Comparison of ENCODE assay signal across 8 mouse cellular contexts in genomic region chr2:30470143-30470946, GRCm38 (mm10). TPM values are rescaled to one million over a fixed set of nuclear protein-coding genes. Genes with fewer than 3 reads are reported as not detected.
DNase-seq lines count a peak whose midpoint lies in the region; ATAC-seq and TF ChIP-seq lines count a peak whose summit lies in the region.

No protein-coding gene starts in this region.

- H3K4me1 ChIP-seq in embryonic facial prominence, embryonic 12.5 days, result peaks cover 35% of the 10 kb centered on the region
- peaks cover 8% of the 10 kb centered on the region; the same call in 1 of the 2 replicates for H3K4me1 ChIP-seq in kidney, adult 2 months (ENCODE audit: control insufficient read depth, insufficient read depth, low read length)
- H3K4me1 ChIP-seq in liver, embryonic 11.5 days (replicated peaks; ENCODE audit: control insufficient read depth, insufficient read depth, low read length), result peaks cover 16% of the 10 kb centered on the region

- H3K9me3 ChIP-seq in embryonic facial prominence, embryonic 12.5 days, result no peaks in the 10 kb centered on the region
- no peaks in the 10 kb centered on the region for H3K9me3 ChIP-seq in liver, embryonic 11.5 days (ENCODE audit: control insufficient read depth, low read length)

- ATAC-seq in embryonic facial prominence, embryonic 12.5 days (ENCODE audit: insufficient number of reproducible peaks, insufficient read depth, low FRiP score, low TSS enrichment), result no peak
- ATAC-seq in liver, embryonic 11.5 days (replicated peaks; ENCODE audit: low FRiP score), result no peak

- 0 out of 2 replicates have a peak, but pooled peaks have one; percentile 19 for TF ChIP-seq CTCF in kidney, adult 2 months (conservative IDR thresholded peaks at IDR 0.05; ENCODE audit: insufficient read depth, insufficient read length, low read depth, low read length)

- DNase-seq in B cell, adult 2 months, result peak; percentile 59 to 60
- peak; percentile 61 to 67 for DNase-seq in adrenal gland, adult 18-20 months (ENCODE audit: low spot score in 2 of 2)
- peak; percentile 84 for DNase-seq in heart, adult 9 months (ENCODE audit: low spot score in 2 of 2)
- DNase-seq in kidney, adult 2 months, result peak; percentile 83
- peak; percentile 58 for DNase-seq in liver, embryonic 11.5 days (ENCODE audit: low spot score)
- DNase-seq in neural tube, embryonic 10.5 days (ENCODE audit: extremely low spot score, low spot score), result peak; percentile 79
- peak; percentile 56 for DNase-seq in testis, postnatal 14 days (ENCODE audit: low spot score)

- peak overlapping the region; percentile 48 for H3K4me3 ChIP-seq in embryonic facial prominence, embryonic 12.5 days
- peak overlapping the region; percentile 54 for H3K4me3 ChIP-seq in kidney, adult 2 months (ENCODE audit: insufficient read depth, low read depth, low read length)
- H3K4me3 ChIP-seq in liver, embryonic 11.5 days (ENCODE audit: low read depth, low read length), result peak overlapping the region; percentile 44

- peak overlapping the region; percentile 98 for H3K27ac ChIP-seq in embryonic facial prominence, embryonic 12.5 days
- peak overlapping the region; percentile 89 for H3K27ac ChIP-seq in kidney, adult 2 months (ENCODE audit: insufficient read depth, low read depth, low read length)
- peak overlapping the region; percentile 25; the same call in 1 of the 2 replicates for H3K27ac ChIP-seq in liver, embryonic 11.5 days (ENCODE audit: low read depth, low read length)

- peak overlapping the region; percentile 73 for H3K9ac ChIP-seq in embryonic facial prominence, embryonic 12.5 days
- peak overlapping the region; percentile 55 for H3K9ac ChIP-seq in liver, embryonic 11.5 days (ENCODE audit: low read depth, low read length)

- H3K36me3 ChIP-seq in embryonic facial prominence, embryonic 12.5 days, result no peaks in the 10 kb centered on the region
- H3K36me3 ChIP-seq in kidney, adult 2 months (ENCODE audit: control insufficient read depth, insufficient read depth, low read length), result no peaks in the 10 kb centered on the region
- H3K36me3 ChIP-seq in liver, embryonic 11.5 days (ENCODE audit: control insufficient read depth, insufficient read depth, low read length), result no peaks in the 10 kb centered on the region

- H3K4me2 ChIP-seq in embryonic facial prominence, embryonic 12.5 days (replicated peaks), result peak overlapping the region; percentile 98
- H3K4me2 ChIP-seq in liver, embryonic 11.5 days, result peak overlapping the region; percentile 66

- no peak for TF ChIP-seq POLR2A in kidney, adult 2 months (IDR thresholded peaks at IDR 0.05; ENCODE audit: low read depth, low read length)

- under 1% methylated on average over 46 of the region's 46 CpGs for WGBS in embryonic facial prominence, embryonic 12.5 days
- WGBS in kidney, adult 2 months, result under 1% methylated on average over 46 of the region's 46 CpGs
- under 1% methylated on average over 46 of the region's 46 CpGs for WGBS in liver, embryonic 11.5 days

- no peaks in the 10 kb centered on the region for H3K27me3 ChIP-seq in embryonic facial prominence, embryonic 12.5 days
- no peaks in the 10 kb centered on the region for H3K27me3 ChIP-seq in kidney, adult 2 months (replicated peaks; ENCODE audit: control insufficient read depth, insufficient read depth, low read length)
- peaks cover 74% of the 10 kb centered on the region for H3K27me3 ChIP-seq in liver, embryonic 11.5 days (replicated peaks; ENCODE audit: control insufficient read depth, insufficient read depth, low read length)

RNA-seq across cellular contexts. Expression of gene Ier5l, which starts 3.7 kb away (rescaled TPM):
- total RNA-seq in adrenal gland, adult 18-20 months (2021), result 1 to 10 TPM; 3.1 to 5.1 TPM
- 4.2 and 4.5 TPM in 2 replicates for polyA plus RNA-seq in embryonic facial prominence, embryonic 12.5 days (2016; fragmentation: Nextera tagmentation; extraction: Ambion mirVana)
- 9.9 and 16.1 TPM in 2 replicates for polyA plus RNA-seq in kidney, adult 2 months (2012; rRNA removed)
- 1.2 TPM in 2 replicates for polyA plus RNA-seq in liver, embryonic 11.5 days (2014; fragmentation: Nextera tagmentation; extraction: Ambion mirVana)

RNA-seq across cellular contexts. Expression of gene Ptpa, which starts 54.5 kb away (rescaled TPM):
- total RNA-seq in adrenal gland, adult 18-20 months (2021), result 100 to 1,000 TPM; 134 to 138 TPM
- 140 and 145 TPM in 2 replicates for polyA plus RNA-seq in embryonic facial prominence, embryonic 12.5 days (2016; fragmentation: Nextera tagmentation; extraction: Ambion mirVana)
- polyA plus RNA-seq in kidney, adult 2 months (2012; rRNA removed), result 132 and 176 TPM in 2 replicates
- 124 and 135 TPM in 2 replicates for polyA plus RNA-seq in liver, embryonic 11.5 days (2014; fragmentation: Nextera tagmentation; extraction: Ambion mirVana)

RNA-seq across cellular contexts. Expression of gene Crat, which starts 54.7 kb away (rescaled TPM):
- 100 to 1,000 TPM; 175 to 243 TPM for total RNA-seq in adrenal gland, adult 18-20 months (2021)
- polyA plus RNA-seq in embryonic facial prominence, embryonic 12.5 days (2016; fragmentation: Nextera tagmentation; extraction: Ambion mirVana), result 23.8 and 26.9 TPM in 2 replicates
- 214 and 254 TPM in 2 replicates for polyA plus RNA-seq in kidney, adult 2 months (2012; rRNA removed)
- polyA plus RNA-seq in liver, embryonic 11.5 days (2014; fragmentation: Nextera tagmentation; extraction: Ambion mirVana), result 26.1 and 38.3 TPM in 2 replicates

Comparison
In these comparisons a context has a peak if more than half of its experiments do, and no peak if none do; other contexts are left out.
1. H3K27ac ChIP-seq: peak in every context shown above with its lines; median percentile 98 in embryonic facial prominence, embryonic 12.5 days; 89 in kidney, adult 2 months; 25 in liver, embryonic 11.5 days.